Mouse (Mus musculus): Measurements from ENCODE around the gene Iffo1.
"Not testable (repeated sequence)": the region's sequence is repeated elsewhere in the genome, so short reads cannot be mapped to it uniquely, and the experiment has no call there.

The Iffo1 gene

DNA sequence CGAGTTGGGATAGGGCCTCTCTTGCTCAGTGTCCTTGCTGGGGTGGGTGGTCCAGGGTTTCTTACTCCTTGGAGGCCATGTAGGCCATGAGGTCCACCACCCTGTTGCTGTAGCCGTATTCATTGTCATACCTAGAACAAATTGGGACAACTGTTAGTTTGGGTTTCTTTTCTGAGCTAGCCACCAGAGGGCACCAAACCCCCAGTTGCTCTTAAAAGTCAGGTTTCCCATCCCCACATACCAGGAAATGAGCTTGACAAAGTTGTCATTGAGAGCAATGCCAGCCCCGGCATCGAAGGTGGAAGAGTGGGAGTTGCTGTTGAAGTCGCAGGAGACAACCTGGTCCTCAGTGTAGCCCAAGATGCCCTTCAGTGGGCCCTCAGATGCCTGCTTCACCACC, 16.9 kb downstream of the Iffo1 start:
- peak; percentile 82 to 84 for DNase-seq

DNA sequence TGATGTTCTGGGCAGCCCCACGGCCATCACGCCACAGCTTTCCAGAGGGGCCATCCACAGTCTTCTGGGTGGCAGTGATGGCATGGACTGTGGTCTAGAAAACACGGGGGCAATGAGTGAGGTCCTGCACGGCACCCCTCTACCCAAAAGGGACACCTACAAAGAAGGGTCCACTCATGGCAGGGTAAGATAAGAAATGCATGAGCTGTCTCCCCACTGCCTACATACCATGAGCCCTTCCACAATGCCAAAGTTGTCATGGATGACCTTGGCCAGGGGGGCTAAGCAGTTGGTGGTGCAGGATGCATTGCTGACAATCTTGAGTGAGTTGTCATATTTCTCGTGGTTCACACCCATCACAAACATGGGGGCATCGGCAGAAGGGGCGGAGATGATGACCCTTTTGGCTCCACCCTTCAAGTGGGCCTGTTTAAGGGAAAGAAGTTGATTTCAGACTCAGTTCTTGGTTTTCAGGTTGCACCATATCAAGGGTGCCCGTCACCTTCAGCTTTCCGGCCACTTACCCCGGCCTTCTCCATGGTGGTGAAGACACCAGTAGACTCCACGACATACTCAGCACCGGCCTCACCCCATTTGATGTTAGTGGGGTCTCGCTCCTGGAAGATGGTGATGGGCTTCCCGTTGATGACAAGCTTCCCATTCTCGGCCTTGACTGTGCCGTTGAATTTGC, 17.7 kb downstream of the Iffo1 start:
- DNase-seq: not testable (repeated sequence)

DNA sequence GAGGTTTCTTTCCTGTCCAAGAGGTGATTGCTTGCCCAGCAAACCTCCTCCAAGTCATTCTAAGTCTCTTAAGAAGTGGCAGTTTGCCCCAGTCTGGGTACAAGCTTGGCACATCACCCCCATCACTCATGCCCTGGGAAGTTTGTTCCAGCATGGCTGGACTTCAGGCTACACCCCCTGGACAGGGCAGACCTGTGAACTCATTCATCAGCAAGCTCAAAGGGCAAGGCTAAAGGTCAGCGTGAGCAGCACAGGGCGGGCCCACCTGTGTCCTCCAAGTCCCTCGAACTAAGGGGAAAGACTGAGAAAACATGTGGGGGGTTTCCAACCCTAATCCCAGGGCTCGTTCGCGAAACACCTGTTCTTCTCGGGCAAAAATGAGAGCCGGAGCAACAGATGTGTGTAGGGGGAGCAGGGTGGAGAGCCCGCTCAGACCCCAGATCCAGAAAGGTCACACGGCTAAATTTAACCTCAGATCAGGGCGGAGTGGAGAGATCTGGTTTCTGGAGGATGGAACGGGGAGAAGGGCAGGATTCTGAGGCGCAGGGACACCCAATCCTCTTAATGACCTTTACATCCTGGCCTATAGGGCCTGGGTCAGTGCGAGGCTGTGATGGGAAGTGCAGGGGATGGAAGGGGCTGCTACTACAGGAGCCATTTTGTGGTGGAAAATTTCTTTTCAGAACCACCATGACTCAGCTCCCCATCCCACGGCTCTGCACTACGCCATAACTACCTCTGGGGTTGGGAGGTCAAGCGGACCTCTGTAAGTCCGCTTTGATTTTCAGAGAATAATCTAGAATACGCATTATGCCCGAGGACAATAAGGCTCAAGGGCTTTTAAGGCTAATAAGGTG, 19.0 kb downstream of the Iffo1 start:
- peak in 1 of 2 experiments; percentile 57 for DNase-seq

DNA sequence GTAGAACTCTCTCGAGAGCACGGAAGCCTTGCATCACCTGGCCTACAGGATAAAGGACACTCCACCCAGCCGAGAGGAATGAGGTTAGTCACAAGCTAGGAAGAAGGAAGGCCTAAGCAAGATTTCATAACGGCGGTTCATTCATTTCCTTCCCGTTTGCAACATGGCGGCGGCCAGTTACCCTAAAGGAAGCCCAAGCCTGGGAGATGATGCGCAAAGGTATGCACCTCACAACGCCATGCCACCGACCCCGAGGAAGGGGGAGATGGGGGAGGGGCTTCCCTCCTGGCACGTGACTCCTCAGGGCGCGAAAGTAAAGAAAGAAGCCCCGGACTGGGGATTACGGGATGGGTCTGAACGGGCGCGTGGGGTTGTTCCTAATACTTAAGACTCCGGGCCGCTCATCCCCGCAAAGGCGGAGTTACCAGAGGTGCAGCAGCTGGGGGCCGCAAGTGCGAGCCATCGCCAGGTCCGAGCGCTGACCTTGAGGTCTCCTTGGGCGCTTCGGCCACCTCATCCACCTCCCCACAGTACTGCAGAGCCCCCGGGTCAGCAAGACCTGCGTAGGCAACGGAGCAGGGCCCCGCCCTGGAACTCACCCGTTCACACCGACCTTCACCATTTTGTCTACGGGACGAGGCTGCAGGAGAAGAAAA, 19.8 kb downstream of the Iffo1 start:
- DNase-seq: peak; percentile 76 to 88

DNA sequence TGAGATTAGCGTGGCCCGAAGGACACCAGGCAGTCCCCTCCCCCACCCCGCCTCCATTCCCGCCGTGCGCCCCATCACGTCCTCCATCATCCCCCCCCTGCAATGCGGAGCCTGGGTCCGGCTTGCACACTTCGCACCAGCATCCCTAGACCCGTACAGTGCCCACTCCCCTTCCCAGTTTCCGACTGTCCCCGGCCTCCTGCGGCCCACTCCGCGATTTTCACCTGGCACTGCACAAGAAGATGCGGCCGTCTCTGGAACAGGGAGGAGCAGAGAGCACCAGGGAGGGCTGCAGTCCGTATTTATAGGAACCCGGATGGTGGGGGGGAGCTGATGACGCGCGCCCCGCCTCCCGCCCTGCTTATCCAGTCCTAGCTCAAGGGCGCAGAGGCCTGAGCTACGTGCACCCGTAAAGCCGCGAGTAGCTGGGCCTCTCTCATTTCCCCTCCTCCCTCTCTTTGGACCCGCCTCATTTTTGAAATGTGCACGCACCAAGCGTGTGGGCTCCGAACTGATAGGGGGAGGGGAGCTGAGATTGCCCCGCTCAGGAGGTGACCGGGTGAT, 20.4 kb downstream of the Iffo1 start:
- peak; percentile 97 to 98 for DNase-seq

DNA sequence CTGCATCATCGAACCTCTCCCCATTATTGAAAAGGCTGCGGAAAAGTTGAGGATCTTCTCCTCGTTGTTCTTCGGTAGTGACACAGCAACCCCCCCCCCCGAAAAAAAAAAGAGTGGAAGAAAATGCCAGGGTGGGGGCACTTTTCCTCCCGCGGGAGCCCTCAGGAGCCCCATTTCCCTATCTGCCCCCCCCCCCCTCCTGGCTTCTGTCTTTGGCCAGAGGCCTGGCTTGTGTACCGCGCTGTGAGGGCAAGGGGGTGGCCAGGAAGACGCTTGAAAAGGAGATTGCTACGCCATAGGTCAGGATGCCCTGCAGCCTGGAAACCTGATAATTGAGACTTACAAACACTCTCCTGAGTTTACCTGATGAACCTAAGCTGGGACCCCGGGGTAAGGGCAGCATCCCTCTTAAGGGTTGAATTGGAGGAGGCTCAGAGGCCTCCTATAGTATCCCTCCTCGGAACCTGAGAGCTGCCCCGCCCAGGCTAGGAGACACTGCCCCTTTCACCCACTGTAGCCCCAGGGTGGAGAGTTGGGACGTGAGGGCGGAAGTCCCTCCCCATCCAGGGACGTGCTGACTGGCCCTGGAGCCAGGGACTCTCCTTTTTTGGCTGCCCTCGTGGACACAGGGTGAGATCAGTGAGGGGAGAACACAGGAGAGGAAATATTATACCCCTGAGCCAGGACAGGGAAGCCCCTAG, 21.2 kb downstream of the Iffo1 start, which contains the start of gene Gapdh:
Gene Gapdh (minus strand): TSS at position 417 of the 701 bp plus-strand sequence.
- DNase-seq: peak; percentile 71 to 82

DNA sequence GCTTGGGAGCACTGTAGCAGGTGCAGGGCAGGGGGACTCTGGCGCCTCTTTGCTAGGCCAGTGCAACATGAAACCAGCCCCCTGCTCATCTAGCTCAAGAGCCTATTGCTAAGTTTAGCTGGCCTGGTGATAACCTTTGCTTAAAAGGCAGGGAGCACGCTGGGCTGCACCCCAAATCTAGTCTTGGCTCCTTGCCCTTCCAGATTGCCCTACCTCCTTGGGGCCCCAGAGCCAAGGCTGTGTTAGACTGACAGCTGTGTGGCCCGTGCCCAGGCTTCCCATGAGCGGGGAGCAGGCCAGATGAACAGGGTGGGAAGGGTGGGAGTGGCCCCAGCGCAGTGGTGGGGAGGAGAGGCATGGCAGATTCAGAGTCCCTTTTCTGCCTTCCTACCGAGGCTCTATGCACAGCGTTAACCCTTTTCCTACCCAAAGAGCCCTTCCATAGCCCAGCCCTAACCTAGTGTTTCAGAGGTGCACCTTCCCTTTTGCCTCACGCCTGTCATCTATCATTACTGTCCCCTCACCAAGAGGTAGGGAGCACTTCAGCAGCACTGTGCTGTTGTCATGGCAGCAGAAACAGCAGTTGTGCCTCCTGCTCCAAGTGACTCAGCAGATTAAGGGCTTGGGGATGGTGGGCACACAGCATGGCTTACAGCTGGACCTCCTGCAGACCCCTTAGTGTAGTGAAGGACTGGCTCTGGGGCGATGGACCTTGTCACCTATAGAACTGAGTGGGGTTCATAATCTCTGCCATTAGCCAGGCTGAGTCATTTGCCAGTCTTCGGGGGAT, 22.0 kb downstream of the Iffo1 start:
- peak in 1 of 2 experiments; percentile 40 for DNase-seq

DNA sequence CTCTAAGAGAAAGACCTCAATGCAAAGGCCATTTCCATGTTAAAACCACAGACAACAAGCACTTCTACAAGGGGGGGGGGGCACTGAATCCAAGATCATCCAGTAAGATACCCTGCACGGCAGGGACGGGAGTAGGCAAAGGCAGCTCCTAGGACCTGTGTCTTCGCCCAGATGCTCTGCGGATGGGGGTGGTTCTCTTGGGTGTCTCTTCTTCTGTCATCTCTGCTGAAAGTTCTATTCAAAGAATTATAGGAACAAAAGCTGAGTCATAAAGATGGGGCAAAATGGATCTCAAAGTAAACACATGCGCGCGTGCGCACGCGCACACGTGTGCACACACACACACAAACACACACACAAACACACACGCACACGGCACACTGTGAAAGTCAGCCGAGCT, 23.0 kb downstream of the Iffo1 start:
- DNase-seq: no peak

DNA sequence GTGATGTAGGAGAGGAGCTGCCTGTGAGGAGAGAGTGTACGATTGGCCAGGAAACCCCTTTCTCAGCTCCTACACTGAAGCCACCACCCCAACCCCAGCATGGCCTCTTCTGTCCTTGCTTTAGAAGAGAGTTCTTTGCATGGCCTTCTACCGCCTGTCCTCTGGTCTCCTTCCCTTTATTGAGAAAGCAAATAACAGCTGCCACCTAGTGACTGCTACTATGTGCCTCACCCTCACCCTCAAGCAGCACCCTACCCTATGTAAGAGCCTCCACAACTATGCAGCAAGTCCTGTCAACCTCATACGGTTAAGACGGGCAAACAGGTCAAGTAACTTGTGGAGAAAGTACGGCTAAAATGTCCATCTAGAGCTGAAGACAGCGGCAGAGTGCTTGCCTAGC, 25.2 kb downstream of the Iffo1 start:
- DNase-seq: no peak

DNA sequence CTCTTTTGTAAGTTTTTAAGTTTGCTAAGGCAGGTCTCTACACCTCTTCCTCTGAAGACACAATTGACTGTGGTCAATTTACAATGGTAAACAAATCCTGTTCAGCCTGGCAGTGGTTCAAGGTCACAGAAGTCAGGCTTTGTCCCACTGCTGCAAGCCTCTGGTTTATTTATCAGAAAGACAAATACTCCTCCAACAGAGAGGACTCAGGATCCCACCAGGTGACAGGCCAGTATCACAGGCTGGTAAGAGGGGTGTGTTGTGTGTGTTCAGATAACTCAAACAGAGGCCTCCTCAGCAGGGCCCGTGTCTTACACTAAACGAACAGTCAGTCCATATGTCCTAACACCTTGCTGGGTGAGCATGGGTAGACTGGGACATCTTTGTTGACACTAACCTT, 27.4 kb downstream of the Iffo1 start:
- DNase-seq: no peak

DNA sequence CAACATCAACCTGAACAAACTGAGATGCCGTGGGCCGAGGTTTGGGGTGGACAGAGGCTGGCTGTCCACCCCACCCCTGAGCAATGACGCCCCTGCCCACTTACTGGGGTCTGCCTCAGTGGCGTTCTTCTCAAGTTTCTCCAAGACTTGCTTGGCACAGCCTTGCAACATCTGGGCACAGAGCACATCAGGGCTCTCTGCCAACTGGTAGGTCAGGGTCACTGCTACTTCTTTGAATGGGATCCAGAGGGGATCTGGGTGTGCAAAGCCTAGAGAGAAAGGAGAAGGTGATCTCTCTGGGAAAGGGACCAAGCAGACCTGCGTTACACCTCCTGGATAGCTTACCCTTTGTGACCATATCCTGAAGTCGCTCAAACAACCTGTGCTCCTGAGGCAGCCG, 28.2 kb downstream of the Iffo1 start:
- DNase-seq: no peak

DNA sequence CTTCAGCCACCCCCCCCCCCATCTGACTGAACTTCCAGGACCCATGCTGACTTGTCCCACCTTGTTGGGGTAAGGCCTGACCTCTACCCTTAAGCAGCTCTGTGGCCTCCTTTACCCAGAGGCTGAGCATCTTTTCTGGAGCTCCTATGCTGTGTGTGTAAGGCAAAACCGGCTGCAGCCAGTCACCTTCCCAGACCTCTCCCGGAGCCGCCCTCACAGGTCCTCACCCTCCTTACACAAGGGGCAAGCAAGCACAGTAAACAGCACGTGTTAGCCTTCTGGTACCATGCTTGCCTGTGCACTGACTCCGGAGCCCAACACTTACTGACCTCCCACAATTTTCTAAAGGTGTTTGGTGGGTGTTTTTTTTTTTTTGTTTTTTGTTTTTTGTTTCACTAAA, 30.4 kb downstream of the Iffo1 start:
- DNase-seq: no peak

DNA sequence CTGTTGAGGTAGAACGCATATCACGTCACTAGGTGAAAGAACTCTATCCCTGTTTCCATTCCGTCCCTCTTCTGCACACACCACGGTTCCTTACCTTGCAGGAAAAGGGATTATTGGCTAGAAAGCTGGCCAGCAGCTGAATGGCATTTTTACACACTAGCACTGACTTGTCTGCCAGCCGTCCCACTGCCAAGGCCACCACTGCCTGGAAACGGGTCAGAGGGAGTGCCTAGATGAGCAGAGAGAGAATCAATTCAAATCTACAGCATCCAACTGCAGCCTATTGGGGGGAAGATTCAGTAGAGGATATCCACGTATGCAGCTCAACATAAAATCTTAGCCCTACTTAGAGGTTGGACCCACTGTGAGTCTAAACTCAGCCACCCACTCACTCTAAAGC, 34.6 kb downstream of the Iffo1 start:
- DNase-seq: no peak

DNA sequence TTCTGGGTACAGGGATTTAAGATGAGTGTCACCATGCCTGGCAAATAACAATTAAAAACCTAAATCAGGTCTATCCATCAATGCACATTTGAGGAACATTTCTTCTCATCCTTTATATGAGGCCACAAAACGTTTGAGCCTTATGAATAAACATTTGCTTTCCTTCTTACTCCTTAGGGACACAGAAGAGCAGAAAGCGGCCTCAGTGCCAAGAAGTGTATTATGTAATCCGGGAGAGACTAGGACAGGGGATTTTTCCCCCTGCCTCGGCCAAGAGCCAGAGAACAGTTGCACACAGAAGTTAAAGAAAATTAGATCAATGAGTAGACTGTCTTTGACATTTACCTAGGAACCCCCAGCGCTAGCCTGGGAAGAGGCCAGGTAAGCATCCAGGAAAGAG, 37.1 kb downstream of the Iffo1 start:
- no peak for DNase-seq

DNA sequence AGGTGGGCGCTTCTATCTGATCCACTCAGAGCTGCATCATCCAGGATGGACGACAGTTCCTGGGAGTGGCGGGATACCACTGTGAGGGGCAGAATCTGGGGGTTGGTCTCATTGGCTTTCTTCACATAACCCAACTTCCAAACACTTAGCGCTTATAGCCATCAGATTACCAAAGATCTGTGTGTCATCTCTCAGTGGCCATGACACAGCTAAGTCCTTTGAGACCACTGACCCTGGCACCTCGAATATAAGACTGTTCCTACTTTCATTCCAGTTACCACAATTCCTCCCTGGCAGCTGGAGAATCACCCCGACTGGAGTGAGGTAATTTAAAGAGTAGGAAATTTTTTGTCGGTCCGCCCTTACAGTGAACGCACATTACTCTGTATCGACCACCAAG, 41.2 kb downstream of the Iffo1 start:
- no peak for DNase-seq

DNA sequence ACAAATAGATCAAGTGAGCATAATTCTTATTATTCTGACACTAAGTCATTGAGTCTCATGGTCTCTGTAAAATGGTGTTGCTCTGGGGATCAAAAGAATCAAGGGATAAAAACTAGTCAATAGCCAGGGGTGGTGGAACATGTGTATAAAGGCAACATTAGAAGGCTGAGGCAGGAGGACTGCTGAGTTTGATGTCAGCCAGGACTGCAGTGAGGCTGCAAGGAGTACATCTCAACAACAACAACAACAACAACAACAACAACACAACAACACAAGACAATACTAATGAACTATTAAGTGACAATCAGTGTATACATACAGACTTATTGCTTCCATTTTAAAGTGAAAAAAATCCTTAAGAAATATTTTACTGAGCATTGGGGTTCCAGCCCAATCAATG, 45.8 kb downstream of the Iffo1 start:
- no peak for DNase-seq

DNA sequence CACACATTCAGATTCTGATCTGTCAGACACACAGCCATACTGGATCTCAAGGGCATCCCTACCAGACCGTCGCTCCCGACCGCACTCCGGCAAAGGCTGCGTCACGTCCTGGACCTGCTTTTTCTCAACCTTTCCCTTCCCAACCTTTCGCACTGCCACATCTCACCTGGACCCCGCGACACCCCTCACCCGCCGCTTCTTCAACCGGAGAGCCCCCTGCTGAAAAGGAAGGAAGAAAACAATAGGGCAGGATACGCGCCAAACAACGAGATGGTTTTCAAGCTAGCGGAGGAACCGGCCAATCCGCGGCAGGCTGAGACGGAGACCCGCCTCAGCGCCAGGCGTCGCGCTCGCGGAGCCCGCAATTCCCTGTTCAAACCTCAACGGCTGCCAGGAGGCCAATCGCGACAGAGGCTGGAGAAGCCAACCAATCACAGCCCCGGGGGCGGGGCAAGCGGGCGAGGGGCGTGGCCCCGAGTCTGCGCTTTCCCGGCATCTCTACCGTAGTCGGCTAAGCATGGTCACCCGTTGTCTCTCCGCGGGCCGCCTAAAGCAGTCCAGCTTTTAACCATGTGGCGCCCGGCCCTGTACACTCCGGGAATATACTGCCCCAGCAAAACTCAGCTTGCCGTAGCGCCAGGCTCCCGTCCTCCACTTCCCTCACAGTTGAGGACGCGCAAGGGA, 46.4 kb downstream of the Iffo1 start, which contains the start of the genes Ncapd2 and Mrpl51:
Gene Ncapd2 (minus strand): TSS at position 370 of the 684 bp plus-strand sequence.
Gene Mrpl51 (plus strand): TSS at position 470 of the 684 bp plus-strand sequence.
- DNase-seq: peak; percentile 98 to 99

DNA sequence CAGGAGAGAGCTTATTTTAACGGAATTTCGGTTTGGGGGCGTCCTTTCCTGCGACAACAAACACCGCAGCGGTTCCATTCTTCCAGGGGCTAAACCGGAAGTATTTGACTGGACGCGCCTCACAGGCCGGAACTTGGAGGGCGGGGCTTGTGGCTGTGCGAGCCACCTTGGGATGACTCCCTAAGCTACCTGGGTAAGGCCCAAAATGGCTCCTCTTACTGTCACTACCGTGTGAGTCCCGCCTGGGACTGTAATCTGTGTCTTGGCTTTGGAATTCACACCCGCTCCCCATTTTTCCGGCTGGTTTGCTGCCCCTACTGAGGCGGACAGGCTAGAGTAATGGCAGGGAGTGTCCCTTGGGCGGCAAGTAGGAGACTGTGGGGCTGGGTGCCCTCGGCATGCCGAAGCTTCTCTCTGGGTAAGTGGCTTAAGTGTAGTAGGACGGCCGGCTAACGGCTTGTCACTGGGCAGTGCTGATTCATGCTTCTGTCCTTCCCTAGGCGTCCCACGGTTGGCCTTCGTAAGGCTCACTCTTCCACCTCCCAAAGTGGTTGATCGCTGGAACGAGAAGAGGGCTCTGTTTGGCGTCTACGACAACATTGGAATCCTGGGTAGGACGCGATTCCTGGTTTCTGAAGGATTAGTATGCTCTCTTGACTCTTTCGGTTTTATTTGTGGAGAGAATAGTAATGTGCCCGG, 47.1 kb downstream of the Iffo1 start:
- DNase-seq: peak; percentile 95 to 97

DNA sequence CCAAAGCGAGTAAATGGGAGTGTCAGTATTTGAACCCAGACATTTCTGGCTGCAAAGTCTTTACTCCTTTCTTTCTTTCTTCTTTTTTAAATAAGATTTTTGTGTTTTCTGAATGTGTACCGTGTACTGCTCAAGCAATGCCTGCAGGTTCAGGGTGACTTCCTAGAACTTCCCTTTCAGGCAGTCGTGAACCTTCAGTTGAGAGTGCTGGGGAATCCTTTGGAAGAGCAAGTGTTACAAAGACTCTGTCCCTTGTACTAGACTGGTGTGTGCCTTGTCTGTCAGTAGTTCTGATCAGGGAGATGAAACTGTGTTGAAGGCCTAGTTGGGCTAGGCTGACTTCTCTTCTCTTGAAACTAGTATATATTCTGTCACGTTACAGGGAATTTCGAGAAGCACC, 47.8 kb downstream of the Iffo1 start:
- DNase-seq: no peak

DNA sequence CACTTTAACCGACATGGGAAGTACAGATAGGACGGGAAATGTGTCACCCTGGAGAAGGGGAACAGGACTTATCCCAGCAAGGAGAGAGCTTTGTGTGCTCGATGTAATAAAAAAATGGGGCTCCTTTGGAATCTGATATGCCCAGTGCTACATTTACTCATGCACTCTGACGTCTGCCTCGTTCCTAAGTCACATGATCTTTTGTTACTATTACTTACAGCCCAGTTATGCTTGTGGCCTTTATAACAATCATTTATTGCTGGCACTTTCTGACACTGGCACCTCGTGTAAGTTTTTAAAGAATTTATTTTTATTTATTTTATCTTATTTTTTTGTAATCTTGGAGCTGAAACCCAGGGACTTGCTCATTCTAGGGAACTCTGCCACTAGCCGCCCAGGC, 48.3 kb downstream of the Iffo1 start:
- DNase-seq: no peak

Data from kidney, postnatal 4 days (tissue).